23 mouse cellular contexts compared by ENCODE assay signal in the genomic region with DNA sequence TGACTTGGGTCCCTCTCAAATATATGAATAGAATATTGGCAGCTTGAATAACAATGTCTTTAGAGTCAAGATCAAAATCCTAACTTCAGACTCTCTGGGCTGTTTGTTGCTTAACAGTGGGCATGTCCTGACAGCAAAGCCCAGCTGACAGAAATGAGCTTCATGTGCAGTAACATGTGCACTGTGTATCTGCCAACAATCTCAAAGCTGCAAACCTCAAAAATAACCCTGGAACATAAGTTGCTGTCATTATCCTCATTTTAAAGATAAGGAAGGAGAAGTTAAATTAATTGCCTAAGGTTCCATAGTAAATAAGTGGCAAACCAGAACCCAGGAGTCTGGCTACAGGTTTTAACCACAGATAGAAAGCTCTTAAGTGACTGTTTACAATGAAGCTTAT. TPM values are rescaled to one million over a fixed set of nuclear protein-coding genes. Genes with fewer than 3 reads are reported as not detected.
DNase-seq lines count a peak whose midpoint lies in the region; ATAC-seq lines count a peak whose summit lies in the region.
"Had no signal": no experiment of that assay in that cellular context is flagged by ENCODE, and none has a peak within 500 bp of the region (broad histone marks: within the 10 kb centered on the region; RNA-seq: fewer than 3 reads in every experiment).

No protein-coding gene starts in this region.

- no peaks in the 10 kb centered on the region for H3K27me3 ChIP-seq in liver, embryonic 11.5 days (replicated peaks; ENCODE audit: control insufficient read depth, insufficient read depth, low read length)
- H3K27me3 ChIP-seq: forebrain, embryonic 12.5 days; heart, embryonic 15.5 days; limb, embryonic 15.5 days; liver, embryonic 15.5 days; lung, embryonic 15.5 days; midbrain, embryonic 12.5 days had no signal

- DNase-seq in layer of hippocampus, adult 11-12 months (ENCODE audit: low spot score): peak; percentile 38
- no peak for DNase-seq in layer of hippocampus, postnatal 10 days (ENCODE audit: low spot score in 2 of 2)
- DNase-seq in MN1 (ENCODE audit: low spot score): peak; percentile 47
- DNase-seq in brain, adult 2 months (ENCODE audit: low read depth, low spot score): peak; percentile 55
- peak; percentile 62 for DNase-seq in layer of hippocampus, adult 9-11 months
- no peak for DNase-seq in liver, embryonic 11.5 days (ENCODE audit: low spot score)
- no peak for DNase-seq in cerebellum, postnatal 10 days
- no peak for DNase-seq in spleen, postnatal 36 days (ENCODE audit: low spot score in 2 of 2)
- DNase-seq: adrenal gland, postnatal 14 days; cerebellum, adult 8-10 months; gastrocnemius, postnatal 14 days; kidney, postnatal 36 days; left cerebral cortex, postnatal 4 days had no signal

- no peak overlapping the region for H3K9ac ChIP-seq in liver, embryonic 11.5 days (ENCODE audit: low read depth, low read length)
- H3K9ac ChIP-seq: forebrain, embryonic 12.5 days; heart, embryonic 15.5 days; limb, embryonic 15.5 days; liver, embryonic 15.5 days; lung, embryonic 15.5 days; midbrain, embryonic 12.5 days had no signal

- no peak overlapping the region for H3K4me3 ChIP-seq in liver, embryonic 11.5 days (ENCODE audit: low read depth, low read length)
- H3K4me3 ChIP-seq: forebrain, embryonic 12.5 days; heart, embryonic 15.5 days; hindbrain, embryonic 10.5 days; limb, embryonic 15.5 days; liver, embryonic 15.5 days; lung, embryonic 15.5 days; midbrain, embryonic 12.5 days had no signal

- no peak overlapping the region for H3K4me2 ChIP-seq in liver, embryonic 11.5 days
- H3K4me2 ChIP-seq: forebrain, embryonic 12.5 days; heart, embryonic 15.5 days; limb, embryonic 15.5 days; liver, embryonic 15.5 days; lung, embryonic 15.5 days; midbrain, embryonic 12.5 days had no signal

- no peak for ATAC-seq in liver, embryonic 11.5 days (replicated peaks; ENCODE audit: low FRiP score)
- ATAC-seq: hindbrain, embryonic 16.5 days; intestine, embryonic 16.5 days had no signal

- H3K9me3 ChIP-seq in liver, embryonic 11.5 days (ENCODE audit: control insufficient read depth, low read length): no peaks in the 10 kb centered on the region
- H3K9me3 ChIP-seq: forebrain, embryonic 12.5 days; heart, embryonic 15.5 days; hindbrain, embryonic 10.5 days; limb, embryonic 15.5 days; liver, embryonic 15.5 days; lung, embryonic 15.5 days; midbrain, embryonic 12.5 days had no signal

- no peaks in the 10 kb centered on the region for H3K36me3 ChIP-seq in liver, embryonic 11.5 days (ENCODE audit: control insufficient read depth, insufficient read depth, low read length)
- H3K36me3 ChIP-seq: forebrain, embryonic 12.5 days; heart, embryonic 15.5 days; hindbrain, embryonic 10.5 days; limb, embryonic 15.5 days; liver, embryonic 15.5 days; lung, embryonic 15.5 days; midbrain, embryonic 12.5 days had no signal

- H3K4me1 ChIP-seq in liver, embryonic 11.5 days (replicated peaks; ENCODE audit: control insufficient read depth, insufficient read depth, low read length): no peaks in the 10 kb centered on the region
- H3K4me1 ChIP-seq: forebrain, embryonic 12.5 days; hindbrain, embryonic 10.5 days; lung, embryonic 15.5 days; midbrain, embryonic 12.5 days had no signal

- H3K27ac ChIP-seq in liver, embryonic 11.5 days (ENCODE audit: low read depth, low read length): no peak overlapping the region
- H3K27ac ChIP-seq: forebrain, embryonic 12.5 days; heart, embryonic 15.5 days; hindbrain, embryonic 10.5 days; limb, embryonic 15.5 days; liver, embryonic 15.5 days; lung, embryonic 15.5 days; macrophage; midbrain, embryonic 12.5 days had no signal

RNA-seq across cellular contexts. Expression of a gene that starts 23.7 kb away (rescaled TPM):
- total RNA-seq in layer of hippocampus, postnatal 10 days (2021): 10 to 100 TPM; 10.6 to 11.1 TPM
- polyA plus RNA-seq in liver, embryonic 11.5 days (2014; fragmentation: Nextera tagmentation; extraction: Ambion mirVana): 5.8 and 6.5 TPM in 2 replicates

RNA-seq across cellular contexts. Expression of a gene that starts 44.6 kb away (rescaled TPM):
- total RNA-seq in layer of hippocampus, postnatal 10 days (2021): 100 to 1,000 TPM; 432 to 471 TPM
- polyA plus RNA-seq in liver, embryonic 11.5 days (2014; fragmentation: Nextera tagmentation; extraction: Ambion mirVana): 571 and 620 TPM in 2 replicates

Comparison
In these comparisons a context has a peak if more than half of its experiments do, and no peak if none do; other contexts are left out.
1. DNase-seq: peak in layer of hippocampus, adult 11-12 months (single experiment), MN1 (single experiment), brain, adult 2 months (single experiment) and layer of hippocampus, adult 9-11 months (single experiment); none in layer of hippocampus, postnatal 10 days (0 of 2), liver, embryonic 11.5 days (single experiment), cerebellum, postnatal 10 days (0 of 2) and spleen, postnatal 36 days (0 of 2).